8 mouse cellular contexts compared by ENCODE assay signal in the genomic region with DNA sequence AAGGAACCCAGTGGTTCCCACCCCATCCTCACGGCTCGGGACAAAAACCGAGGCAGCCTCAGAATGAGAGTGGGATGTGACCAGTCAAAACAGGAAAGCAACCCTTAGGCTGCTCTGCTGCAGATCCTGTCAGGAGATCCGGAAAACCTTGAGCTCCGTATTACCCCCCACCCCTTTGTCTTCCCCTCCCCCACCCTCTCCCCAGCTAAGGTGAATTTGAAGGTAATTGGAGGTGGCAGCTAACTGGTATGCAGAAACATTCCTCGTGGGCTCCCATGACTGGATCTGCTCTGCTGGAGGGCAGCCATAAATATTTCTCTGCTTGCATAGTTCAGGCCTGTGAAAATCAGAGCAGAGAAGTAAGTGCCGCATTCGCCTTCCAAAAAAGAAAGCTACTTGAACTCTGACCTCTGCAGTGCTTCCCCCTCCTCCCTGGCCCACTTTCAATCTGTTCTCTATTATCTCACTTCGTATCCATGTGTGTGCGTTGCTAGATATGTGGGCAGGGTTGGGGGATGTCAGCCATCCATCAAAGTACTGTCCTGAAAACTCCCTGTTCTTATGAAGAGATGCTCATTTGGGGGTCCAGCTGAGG.
DNase-seq lines count a peak whose midpoint lies in the region; ATAC-seq lines count a peak whose summit lies in the region.

No protein-coding gene starts in this region.

- H3K27me3 ChIP-seq in hindbrain, embryonic 13.5 days: no peaks in the 10 kb centered on the region
- no peaks in the 10 kb centered on the region for H3K27me3 ChIP-seq in hindbrain, embryonic 16.5 days (replicated peaks; ENCODE audit: control insufficient read depth, insufficient read depth, low read length)
- no peaks in the 10 kb centered on the region for H3K27me3 ChIP-seq in stomach, embryonic 14.5 days (ENCODE audit: control insufficient read depth, insufficient read depth, low read length)

- H3K4me1 ChIP-seq in hindbrain, embryonic 13.5 days (replicated peaks): peaks cover 8% of the 10 kb centered on the region; the same call in 1 of the 2 replicates
- H3K4me1 ChIP-seq in hindbrain, embryonic 16.5 days (ENCODE audit: control insufficient read depth, insufficient read depth, low read depth, low read length): no peaks in the 10 kb centered on the region
- 0 out of 2 replicates have a peak, but pooled peaks cover 11% of the 10 kb centered on the region for H3K4me1 ChIP-seq in stomach, embryonic 14.5 days (ENCODE audit: control insufficient read depth, insufficient read depth, low read length)

- H3K27ac ChIP-seq in hindbrain, embryonic 13.5 days: no peak overlapping the region
- no peak overlapping the region for H3K27ac ChIP-seq in hindbrain, embryonic 16.5 days (ENCODE audit: low read depth, low read length)
- H3K27ac ChIP-seq in stomach, embryonic 14.5 days (ENCODE audit: low read length): no peak overlapping the region

- H3K4me2 ChIP-seq in hindbrain, embryonic 13.5 days: no peak overlapping the region
- H3K4me2 ChIP-seq in hindbrain, embryonic 16.5 days (ENCODE audit: low read length): no peak overlapping the region
- H3K4me2 ChIP-seq in stomach, embryonic 14.5 days (replicated peaks; ENCODE audit: low read depth, low read length): no peak overlapping the region

- ATAC-seq in hindbrain, embryonic 13.5 days (ENCODE audit: low FRiP score): 0 out of 2 replicates have a peak, but pooled peaks have one; percentile 28
- no peak for ATAC-seq in hindbrain, embryonic 16.5 days
- peak; percentile 58; the same call in 1 of the 2 replicates for ATAC-seq in stomach, embryonic 14.5 days (ENCODE audit: insufficient number of reproducible peaks, insufficient read depth, low FRiP score, low read depth)

- H3K9me3 ChIP-seq in hindbrain, embryonic 13.5 days: no peaks in the 10 kb centered on the region
- no peaks in the 10 kb centered on the region for H3K9me3 ChIP-seq in hindbrain, embryonic 16.5 days (ENCODE audit: control insufficient read depth, low read length)
- no peaks in the 10 kb centered on the region for H3K9me3 ChIP-seq in stomach, embryonic 14.5 days (ENCODE audit: control insufficient read depth, low read depth, low read length)

- H3K4me3 ChIP-seq in hindbrain, embryonic 13.5 days: no peak overlapping the region
- H3K4me3 ChIP-seq in hindbrain, embryonic 16.5 days (ENCODE audit: low read length): no peak overlapping the region
- H3K4me3 ChIP-seq in stomach, embryonic 14.5 days (ENCODE audit: low read depth, low read length): no peak overlapping the region

- WGBS in hindbrain, embryonic 13.5 days: 40% methylated on average over 10 of the region's 10 CpGs
- WGBS in hindbrain, embryonic 16.5 days: 38% methylated on average over 10 of the region's 10 CpGs
- WGBS in stomach, embryonic 14.5 days: 25% methylated on average over 10 of the region's 10 CpGs

- no peaks in the 10 kb centered on the region for H3K36me3 ChIP-seq in hindbrain, embryonic 13.5 days
- H3K36me3 ChIP-seq in hindbrain, embryonic 16.5 days (ENCODE audit: control insufficient read depth, insufficient read depth, low read length): no peaks in the 10 kb centered on the region
- no peaks in the 10 kb centered on the region for H3K36me3 ChIP-seq in stomach, embryonic 14.5 days (ENCODE audit: control insufficient read depth, insufficient read depth, low read length)

- DNase-seq in heart, adult 8-10 months (ENCODE audit: low spot score): peak; percentile 28
- peak; percentile 64 for DNase-seq in kidney, postnatal 10 days
- DNase-seq in right cerebral cortex, adult 2 months (ENCODE audit: low spot score in 2 of 2): no peak
- DNase-seq in layer of hippocampus, adult 9-10 months (ENCODE audit: low spot score): no peak
- DNase-seq in ovary, postnatal 10 days (ENCODE audit: low spot score): no peak

- H3K9ac ChIP-seq in hindbrain, embryonic 13.5 days: no peak overlapping the region
- H3K9ac ChIP-seq in hindbrain, embryonic 16.5 days (ENCODE audit: low read depth, low read length): no peak overlapping the region
- no peak overlapping the region for H3K9ac ChIP-seq in stomach, embryonic 14.5 days (replicated peaks; ENCODE audit: low read depth, low read length)

Comparison
In these comparisons a context has a peak if more than half of its experiments do, and no peak if none do; other contexts are left out.
1. DNase-seq: peak in heart, adult 8-10 months (single experiment) and kidney, postnatal 10 days (single experiment); none in right cerebral cortex, adult 2 months (0 of 2), layer of hippocampus, adult 9-10 months (single experiment) and ovary, postnatal 10 days (single experiment).